Mouse (Mus musculus) embryo, embryonic 10 days (tissue): ENCODE data around the gene Nsun2.

Source experiments
- DNase-seq: peaks from one replicate; pipeline ENCODE4 v3.0.0-alpha.2; 2015; ENCODE audit warnings: low spot score

Gene Nsun2

DNA sequence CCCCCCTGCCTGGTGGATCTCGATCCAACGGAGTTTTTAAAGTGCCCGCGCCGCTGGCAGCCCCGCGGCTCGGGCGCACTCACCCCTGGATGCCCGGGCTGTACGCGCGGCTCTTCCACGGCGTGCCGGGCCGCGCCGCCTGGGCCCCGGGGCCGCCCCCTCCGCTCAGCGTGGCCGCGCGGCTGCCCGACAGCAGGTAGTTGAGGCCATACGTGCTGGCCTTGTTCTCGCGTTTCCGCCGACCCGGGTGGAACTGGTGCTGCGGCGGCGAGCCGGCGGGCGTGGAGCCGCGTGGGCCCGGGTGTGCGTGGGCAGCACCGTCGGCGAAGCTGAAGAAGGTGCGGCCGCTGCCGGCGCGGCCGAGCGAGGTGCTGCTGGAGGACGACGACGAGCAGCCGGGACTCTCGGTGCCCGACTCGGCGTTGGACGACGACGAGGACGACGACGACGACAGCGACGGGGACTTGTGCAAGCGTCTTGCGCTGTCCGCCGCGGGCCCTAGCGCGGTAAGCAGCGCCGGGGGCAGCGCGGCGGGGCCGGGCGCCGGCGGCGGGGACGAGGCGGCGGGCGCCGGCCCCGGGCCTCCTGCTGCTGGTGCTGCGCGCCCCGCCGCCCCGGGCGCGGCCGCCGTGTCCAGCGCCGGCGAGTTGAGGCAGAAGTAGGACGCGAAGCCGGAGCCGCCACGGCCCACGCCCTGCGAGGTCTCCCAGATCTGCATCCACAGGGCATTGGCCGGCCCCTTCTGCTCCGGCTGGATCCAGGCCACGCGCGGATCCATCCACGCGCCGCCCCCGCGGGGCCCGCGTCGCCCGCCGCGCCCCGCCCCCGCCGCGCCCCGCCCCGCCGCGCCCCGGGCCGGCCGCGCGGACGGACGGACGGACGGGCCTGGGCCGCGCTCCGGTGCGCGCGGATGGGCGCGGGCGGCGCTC is at the start of gene Nsun2:
Gene Nsun2 (plus strand): TSS at position 342 of the 929 bp plus-strand sequence.
- DNase-seq = peak; percentile 55

DNA sequence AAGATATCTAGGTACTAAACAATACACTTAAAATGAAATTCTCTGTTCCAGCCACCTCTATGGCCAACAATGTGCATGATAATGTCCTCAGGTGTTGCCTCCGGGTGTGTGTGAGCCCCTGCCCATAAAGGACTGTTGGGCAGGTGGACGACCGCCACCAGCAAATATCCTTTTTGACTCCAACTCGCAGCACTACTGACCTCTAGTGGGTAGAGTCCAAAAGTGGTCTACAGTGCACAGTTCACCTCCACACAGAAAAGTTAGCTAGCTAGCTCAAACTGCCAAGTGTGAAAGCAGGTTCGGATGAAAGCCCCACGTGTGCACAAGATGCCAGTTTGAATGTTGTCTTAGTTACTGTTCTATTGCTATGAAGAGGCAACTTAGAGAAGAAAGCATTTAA is 48.2 kb upstream of the Nsun2 start:
- DNase-seq = peak; percentile 79

DNA sequence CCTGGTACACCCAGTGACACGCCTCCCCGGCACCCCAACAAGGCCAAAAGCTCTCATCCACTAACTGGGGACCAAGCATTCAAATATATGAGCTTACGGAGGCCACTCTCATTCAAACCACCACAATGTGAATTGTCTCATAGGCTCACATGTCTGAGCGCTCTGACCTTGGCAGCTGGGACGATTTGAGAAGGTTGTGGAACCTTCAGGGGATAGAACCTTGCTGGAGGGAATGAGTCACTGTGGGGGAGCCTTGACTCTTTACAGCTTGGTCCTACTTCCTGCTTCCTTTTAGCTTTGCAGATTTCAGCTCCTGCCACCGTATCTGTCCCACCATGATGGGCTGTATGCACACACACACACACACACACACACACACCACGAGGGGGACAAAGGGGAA is 47.7 kb upstream of the Nsun2 start:
- no peak for DNase-seq

DNA sequence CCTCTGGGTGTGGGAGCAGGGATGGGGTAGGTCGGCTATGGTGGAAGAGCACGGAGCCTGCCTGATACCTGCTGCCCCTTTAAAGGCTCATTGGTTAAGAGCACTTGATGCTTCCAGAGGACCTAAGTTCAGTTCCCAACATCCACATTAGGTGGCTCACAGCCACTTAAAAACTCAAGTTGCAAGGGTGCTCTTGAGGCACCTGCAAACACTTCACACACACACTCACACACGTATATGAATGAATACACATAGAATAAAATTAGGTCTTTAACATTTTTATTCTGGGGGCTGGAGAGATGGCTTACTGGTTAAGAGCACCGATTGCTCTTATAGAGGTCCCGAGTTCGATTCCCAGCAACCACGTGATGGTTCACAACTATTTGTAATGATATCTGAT is 46.4 kb upstream of the Nsun2 start:
- DNase-seq = no peak

DNA sequence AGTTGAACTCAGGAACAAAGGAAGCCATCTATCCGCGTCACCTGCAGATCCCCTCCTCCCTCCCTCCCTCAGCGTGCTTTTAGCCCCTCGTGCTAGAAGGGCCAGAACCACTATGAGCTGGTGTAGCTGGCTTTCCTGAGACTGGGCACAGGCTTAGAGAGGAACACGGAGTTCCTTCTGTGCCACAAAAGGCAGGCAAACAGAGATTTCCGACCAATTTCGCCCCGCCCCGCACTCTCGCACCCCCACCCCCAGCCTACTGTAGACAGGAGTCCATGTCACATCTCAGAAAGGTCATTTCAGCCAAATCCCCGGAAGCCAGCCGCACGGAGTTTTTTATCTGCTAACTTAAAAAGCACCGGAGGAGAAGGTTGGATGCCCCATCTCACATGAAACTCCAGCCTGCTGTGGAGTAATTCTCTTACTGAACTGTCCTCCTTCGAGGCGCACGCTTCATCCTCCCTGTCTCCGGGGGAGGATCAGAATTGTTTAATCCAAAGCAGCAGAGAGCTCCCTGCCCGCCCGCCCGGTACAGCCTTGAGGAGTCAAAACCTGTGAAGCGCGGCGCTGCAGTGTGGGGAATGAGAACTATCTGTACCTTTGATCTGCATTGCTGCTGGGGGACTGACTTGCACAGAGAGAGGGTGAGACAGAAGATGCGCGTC is 45.8 kb upstream of the Nsun2 start:
- peak; percentile 51 for DNase-seq

DNA sequence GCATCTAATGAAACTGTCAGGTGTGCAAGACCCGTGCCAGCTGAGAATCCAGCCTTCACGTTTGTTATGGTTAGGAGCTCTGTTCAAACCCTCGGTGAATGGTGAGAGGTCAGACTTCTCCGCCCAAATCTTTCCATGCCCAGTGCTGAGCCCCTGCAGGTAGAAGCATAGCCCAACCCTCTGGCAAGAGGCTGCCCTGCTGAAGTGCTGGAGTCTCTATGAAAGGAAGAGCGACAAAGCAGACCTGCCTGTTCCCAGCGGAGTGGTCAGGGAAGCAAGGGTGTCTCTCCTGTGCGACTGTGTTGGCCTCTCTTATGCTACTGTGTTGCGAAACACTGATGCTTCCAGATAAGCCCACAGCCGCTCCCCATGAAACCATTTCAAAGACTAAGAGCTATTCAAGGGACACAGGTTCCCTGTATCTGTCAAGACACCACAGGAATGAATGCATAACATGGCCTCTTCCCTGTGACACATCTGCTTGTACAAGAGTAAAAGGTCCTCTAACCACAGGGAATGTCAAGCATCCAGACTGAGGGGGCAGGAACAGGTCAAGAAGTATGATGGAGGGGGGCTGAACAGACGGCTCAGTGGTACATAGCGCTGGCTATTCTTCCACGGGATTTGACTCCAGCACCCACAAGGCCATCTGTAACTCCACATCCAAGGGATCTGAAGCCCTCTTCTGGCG is 44.8 kb upstream of the Nsun2 start:
- DNase-seq = no peak

DNA sequence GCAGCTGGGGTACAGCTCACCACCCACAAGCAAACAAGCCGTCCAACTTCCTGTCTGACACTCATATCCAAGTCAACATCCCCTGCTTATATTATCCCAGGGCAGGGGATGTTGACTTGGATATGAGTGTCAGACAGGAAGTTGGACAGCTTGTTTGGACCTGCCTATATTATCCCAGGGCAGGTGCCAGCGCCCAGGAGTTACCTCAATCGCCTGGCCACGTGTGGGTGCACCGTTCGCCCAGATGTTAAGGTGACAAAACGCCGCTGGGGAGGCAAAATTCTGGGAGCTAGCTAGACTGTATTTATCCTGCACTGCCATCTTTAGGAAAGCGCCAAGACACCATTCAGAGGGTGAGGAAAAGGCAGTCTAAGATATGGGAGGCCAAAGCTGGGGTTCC is 43.8 kb upstream of the Nsun2 start:
- no peak for DNase-seq

DNA sequence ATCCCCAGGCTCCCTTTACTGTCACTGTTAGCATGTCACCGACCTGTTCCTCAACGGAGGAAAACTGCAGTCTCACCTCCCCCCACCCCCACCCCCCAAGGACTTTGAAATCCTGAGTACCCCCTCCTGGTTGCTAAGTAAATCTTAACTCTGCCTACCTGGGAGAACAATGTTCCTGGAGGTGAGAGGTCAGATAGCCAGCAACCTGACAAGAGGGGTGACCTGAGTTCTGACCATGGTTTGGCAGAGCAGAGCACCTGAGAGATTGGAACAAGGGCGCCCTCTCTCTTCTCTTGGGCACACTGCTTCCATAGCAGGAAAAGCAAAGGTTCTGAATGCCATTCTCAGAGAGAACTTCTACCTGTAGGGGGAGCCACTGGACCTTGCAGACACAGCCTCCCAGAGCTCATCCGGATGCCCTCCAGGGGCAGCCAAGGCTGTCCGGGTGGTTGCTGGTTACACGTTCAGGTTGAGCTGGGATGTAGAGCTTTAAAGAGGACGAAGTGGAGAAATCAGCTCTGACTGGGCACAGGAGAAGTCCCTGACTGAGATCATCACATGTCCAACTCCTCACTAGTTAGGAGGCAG is 40.6 kb upstream of the Nsun2 start:
- DNase-seq = peak; percentile 83

DNA sequence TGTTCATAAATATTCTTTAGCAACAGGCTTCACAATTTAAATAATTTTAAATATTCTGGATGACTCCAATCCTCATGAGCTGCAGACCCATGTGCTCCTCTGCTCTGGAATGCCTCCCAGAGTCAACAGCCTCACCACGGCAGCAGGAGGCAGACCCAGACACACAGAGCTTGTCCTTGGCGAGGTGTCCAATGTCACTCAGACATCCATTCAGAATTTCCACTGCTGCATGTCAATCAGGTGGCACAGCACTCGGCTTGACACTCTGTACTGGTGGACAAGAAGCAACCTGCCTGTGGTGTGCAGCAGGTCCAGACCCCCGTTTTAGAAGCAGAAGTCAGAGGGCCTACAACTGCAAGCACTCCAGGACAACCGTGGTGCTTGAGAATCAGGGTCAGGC is 35.3 kb upstream of the Nsun2 start:
- DNase-seq = no peak

DNA sequence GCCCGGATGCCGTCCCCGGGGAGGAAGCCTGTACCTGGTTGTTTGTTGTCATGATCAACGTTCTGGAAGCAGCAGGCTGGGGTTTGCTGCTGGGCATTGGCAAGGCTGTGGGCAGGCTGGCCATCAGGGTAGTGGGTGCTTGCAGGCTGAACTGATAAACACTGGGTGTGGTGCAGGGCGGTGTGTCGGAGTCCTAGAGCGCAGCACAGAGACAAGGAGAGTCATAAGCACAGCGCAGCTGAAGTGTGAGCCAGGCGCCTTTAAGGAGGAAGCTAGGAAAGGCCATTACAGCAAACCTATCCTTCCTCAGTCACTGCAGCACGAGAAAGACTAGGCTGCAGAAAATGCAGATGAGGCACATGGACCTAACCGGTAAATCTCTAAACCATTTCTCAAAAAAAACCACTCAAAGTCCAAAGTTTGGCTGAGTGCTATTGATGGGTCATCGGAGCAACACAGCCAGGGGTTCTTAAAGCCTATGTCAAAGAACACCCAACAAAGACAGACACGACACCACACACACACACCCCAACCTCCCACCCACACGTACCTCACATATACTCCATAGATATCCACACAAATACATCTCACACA is 31.3 kb upstream of the Nsun2 start:
- no peak for DNase-seq

DNA sequence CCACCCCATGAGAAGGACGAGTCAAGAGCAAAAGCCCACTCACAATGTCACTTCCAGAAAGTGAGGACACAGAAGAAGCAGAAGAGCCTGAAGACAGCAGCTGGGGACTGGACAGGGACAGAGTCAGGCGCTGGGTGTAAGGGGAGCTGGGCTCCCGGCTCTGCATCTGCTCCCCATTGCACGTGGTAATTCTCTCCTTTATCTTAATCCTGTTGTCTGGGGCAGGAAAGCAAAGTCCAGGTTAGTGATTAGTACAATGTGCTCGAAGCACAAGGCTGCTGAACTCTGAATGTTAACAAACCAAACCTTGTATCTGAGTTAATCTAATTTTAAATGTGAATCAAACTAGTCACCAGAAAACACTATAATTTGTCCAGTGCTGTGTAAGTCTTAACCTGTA is 30.7 kb upstream of the Nsun2 start:
- no peak for DNase-seq

DNA sequence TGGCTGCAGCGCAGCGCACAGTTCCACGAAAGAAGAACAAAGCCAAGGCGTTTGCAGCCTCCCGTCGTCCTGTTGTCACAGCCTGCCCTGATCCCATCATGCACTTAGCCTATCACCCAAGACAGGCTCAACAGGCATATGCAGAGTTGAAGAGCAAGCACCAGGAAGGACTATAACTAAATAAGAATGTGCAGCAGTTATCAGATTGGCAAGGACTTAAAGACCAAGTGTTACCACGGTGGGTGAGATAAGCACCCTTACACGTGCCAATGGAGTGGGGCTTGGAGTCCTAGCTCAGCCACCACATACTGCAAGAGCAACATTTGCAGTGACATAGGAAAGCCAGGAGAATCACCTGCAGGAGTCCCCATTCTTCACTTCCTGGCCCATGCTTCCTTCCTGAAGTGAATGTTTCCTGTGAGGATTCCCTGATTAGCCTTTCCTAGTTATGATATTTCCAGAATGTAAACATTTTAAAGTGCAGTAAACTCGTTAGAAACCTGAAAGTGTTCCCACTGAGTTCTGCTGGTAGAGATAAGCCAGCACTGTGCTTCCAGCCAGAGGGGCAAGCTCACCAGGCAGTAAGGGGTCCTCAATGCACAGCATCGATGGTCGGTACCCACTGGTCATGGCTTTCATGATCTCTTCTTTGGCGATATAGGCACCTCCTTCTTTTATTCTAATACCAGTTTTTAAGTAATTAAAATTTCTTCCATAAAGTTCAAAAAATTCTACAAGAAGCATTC is 27.0 kb upstream of the Nsun2 start:
- DNase-seq = no peak

DNA sequence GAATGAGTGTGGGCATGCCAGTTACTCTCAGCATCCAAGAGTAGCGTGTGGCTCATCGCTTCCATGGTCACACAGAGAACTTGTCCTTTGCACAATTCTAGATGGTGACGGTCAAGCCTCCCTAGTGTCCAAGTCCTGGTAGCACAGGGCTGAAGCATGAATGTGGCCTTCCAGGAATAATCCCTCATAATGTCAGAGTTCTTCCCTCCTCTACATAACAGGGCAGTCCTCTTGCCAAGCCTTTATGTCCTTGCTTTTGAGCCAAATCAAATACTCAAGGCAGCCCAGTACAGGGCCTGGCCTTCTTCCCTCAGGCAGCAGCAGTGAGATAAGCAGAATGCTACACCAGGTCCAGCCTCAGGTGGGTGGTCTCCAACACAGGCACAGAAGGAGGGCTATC is 25.9 kb upstream of the Nsun2 start:
- DNase-seq = no peak

DNA sequence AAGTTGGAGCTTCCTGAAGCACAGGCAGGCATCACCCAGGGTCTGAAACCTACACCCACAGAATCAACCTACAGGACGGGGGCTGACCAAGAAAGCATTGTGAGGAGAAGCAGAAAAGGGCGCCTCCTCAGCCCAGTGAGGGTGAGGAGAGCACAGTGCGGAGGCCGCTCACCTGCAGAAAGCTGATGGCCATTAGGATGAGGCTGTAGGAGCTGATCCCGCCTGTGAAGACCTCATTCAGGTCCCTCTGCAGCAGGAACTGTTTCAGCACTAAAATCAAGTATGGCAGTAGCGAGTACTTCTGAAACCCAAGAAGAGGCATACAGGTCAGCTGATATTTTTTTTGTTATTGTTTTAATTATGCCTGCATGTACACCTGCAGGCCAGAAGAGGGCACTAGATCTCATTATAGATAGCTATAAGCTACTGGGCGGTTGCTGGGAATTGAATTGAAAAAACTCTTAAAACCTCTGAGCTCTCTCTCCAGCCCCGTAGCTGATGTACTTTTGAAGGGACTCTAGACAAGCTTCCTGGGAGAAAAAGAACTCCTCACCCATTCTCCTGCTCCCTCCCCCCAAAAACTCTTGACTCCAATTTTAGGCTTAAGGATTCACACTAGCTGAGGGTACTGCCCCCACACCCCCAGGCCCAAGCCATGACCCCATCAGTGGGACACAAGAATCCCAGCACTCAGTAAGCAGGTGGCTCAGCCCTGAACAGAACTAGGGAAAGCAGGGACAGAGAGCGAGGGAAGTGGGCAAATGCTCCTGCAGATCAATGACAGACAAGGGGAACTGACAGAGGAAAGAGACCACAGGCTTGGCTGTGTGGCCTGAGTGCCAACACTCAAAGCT is 23.9 kb upstream of the Nsun2 start:
- DNase-seq = peak; percentile 52

DNA sequence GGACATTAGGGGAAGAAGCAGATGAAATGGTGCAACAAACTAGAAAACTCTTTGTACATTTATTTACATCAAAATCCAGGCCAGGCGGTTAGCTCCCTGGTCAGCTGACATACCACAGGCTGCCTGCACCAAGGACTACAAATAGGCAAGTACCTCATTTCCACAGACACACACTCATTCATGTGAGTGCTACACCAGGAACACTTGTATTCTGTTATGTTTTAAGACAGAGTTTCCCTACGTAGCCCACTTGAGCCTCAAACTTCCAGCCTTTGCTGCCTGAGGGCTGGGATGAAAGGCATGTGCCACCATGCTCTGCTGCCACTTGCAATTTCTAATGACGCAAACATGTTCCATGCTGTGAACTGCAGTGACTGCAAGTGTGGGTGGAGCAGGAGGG is 18.5 kb upstream of the Nsun2 start:
- DNase-seq = no peak

DNA sequence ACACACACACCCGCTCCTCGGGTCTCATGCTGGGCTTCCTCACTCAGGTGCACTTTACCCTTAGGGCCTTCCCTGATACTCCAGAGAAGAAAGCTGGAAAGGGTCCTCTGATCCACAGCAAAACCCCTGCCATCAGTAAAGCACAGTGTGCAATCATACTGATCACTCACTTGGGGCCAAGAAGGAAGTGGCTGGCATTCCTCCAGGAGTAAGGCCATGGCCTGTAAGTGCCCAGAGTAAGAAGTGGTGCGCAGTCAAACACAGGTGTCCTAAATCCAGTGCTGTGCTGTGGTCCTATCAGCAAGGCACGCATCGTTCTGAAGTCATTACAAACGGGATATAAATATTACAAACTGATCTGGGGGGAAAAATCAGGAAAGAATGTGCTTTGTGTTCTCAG is 16.1 kb upstream of the Nsun2 start:
- no peak for DNase-seq

DNA sequence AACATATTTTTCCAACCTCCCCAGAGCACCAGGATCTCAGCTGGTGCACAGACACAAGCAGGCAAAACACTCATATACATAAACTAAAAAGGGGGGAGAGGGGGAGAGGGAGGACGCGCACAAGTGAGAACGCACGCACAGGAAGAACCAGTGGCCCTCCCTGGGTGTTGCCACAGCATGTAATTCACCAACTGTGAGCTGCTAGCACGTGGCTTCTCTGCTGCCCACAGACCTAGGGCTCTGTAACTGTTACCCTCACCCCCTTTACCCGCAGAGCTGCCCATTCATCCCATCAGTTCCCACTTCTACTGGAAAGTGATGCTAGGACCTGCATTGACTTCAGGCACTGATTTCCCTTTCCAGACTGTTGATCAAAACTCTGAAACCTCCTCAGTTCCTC is 14.4 kb upstream of the Nsun2 start:
- no peak for DNase-seq

DNA sequence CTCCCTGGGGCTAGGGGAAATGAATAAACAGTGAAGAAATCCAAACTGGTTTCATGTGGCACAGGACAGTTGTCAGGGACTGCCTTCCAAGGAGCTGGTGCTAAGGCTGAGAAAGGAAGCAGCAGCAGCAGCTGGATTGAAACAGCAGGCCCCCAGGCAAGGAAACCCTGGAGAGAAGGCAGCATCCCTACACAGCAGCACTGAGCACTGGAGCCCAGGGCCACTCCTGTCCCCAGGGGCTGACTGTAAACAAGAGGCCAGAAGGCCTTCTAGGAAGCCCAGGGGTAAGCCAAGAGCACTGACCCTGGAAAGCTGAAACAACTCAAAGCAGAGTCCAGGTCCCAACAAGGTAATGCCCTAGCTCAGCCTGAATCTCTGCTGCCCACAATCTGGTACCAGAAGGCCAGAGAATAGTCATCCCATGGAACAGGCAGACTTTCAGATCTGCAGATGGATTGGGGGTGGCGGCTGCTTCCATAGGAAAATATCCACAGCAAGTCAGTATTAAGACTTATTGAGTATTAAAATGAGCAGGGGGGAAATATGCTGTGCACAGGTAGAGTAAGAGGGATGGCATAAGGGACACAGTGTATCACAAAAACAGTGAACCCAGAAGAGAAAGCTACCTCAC is 11.3 kb upstream of the Nsun2 start:
- DNase-seq = no peak

DNA sequence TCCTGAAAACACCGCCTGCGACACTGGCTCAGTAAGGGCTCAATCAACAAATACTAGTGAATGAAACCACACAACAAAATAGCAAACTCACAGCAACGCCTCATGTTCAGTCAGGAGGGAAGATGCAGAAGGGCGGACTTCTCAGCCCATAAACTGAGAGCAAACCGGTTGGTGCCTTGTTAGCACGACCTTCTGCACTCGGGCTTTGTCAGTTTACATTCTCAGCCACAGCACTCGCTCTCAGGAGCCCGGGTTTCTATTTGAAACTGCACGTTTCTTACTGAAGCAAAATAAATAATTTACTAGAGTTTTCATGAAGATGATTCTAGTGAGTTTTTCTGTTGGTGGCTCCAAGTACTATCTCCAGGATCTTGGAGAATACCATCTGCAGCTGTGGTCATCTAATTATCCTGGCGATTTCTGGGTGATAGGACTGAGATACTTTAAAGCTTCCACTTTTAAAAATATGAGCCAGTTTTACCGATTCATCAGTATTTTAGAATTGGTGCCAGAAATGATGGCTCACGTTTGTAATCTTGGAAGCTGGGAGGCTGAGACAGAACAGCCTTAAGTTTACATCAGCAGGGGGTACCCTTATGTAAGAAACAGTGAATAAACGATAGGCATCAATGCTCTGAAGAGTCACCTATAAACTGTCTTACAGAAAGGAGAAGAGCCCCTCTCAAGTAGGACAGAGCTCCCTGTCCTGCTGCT is 9.9 kb upstream of the Nsun2 start:
- no peak for DNase-seq
